Mouse (Mus musculus) midbrain, embryonic 15.5 days (tissue): ENCODE results near the gene Tmc3. TPM values are rescaled to one million over a fixed set of nuclear protein-coding genes. Genes with fewer than 3 reads are reported as not detected.

Experiments used
- ATAC-seq: fragments of 200-750 bp; cut with Nextera tagmentation; replicated peaks from 2 replicates; pipeline ENCODE4 v1.8.0; 2017; ENCODE audit warnings: moderate TSS enrichment
- H3K27ac ChIP-seq: fragments of 300-500 bp; sonication (generic); 2 replicates; pipeline ENCODE4 v1.5.1; 2015; ENCODE audit warnings: mild to moderate bottlenecking, inconsistent platforms
- H3K27me3 ChIP-seq: fragments of 300-500 bp; sonication (generic); replicated peaks from 2 replicates; pipeline ENCODE4 v1.6.1; 2015; ENCODE audit warnings: inconsistent platforms
- H3K36me3 ChIP-seq: fragments of 300-500 bp; sonication (generic); replicated peaks from 2 replicates; pipeline ENCODE4 v1.6.1; 2015; ENCODE audit warnings: inconsistent platforms
- H3K4me1 ChIP-seq: fragments of 300-500 bp; sonication (generic); 2 replicates; pipeline ENCODE4 v1.6.1; 2015; ENCODE audit warnings: inconsistent platforms
- H3K4me2 ChIP-seq: fragments of 300-500 bp; sonication (generic); 2 replicates; pipeline ENCODE4 v1.6.1; 2015; ENCODE audit warnings: inconsistent platforms, mild to moderate bottlenecking, moderate library complexity
- H3K4me3 ChIP-seq: fragments of 300-500 bp; sonication (generic); 2 replicates; pipeline ENCODE4 v1.5.1; 2015; ENCODE audit warnings: mild to moderate bottlenecking, inconsistent platforms
- H3K9ac ChIP-seq: fragments of 300-500 bp; sonication (generic); 2 replicates; pipeline ENCODE4 v1.6.1; 2015; ENCODE audit warnings: mild to moderate bottlenecking, inconsistent platforms
- H3K9me3 ChIP-seq: fragments of 300-500 bp; sonication (generic); 2 replicates; pipeline ENCODE4 v1.6.1; 2016; ENCODE audit warnings: inconsistent platforms
- WGBS: fragments of 180-500 bp; shearing (Covaris S2); methylation state at CpG from one replicate; pipeline ENCODE4 v1.1.7; 2015; ENCODE audit warnings: mixed read lengths; 5-methylcytosine and 5-hydroxymethylcytosine counted together
- polyA plus RNA-seq: library from polyadenylated mRNA; unstranded; fragments of >200 nt; fragmentation: Nextera tagmentation; extraction: Ambion mirVana; gene quantifications from 2 replicates; pipeline ENCODE4 v1.2.1, GENCODE M21; 2015

Gene Tmc3
- polyA plus RNA-seq, 1 experiment from 2014 or later, result 0.37 TPM

GRCm38 (mm10) chr7:83565976-83566375 is 18.8 kb upstream of the Tmc3 start:
- no peaks in the 10 kb centered on the region; the same call in 1 of the 2 replicates for H3K27me3 ChIP-seq
- no peaks in the 10 kb centered on the region for H3K9me3 ChIP-seq
- H3K27ac ChIP-seq, result no peak overlapping the region
- 29% methylated on average over 7 of the region's 7 CpGs for WGBS
- no peak overlapping the region for H3K9ac ChIP-seq
- ATAC-seq, result no peak
- no peaks in the 10 kb centered on the region for H3K36me3 ChIP-seq
- no peak overlapping the region for H3K4me3 ChIP-seq
- H3K4me1 ChIP-seq, result no peaks in the 10 kb centered on the region
- H3K4me2 ChIP-seq, result no peak overlapping the region

DNA sequence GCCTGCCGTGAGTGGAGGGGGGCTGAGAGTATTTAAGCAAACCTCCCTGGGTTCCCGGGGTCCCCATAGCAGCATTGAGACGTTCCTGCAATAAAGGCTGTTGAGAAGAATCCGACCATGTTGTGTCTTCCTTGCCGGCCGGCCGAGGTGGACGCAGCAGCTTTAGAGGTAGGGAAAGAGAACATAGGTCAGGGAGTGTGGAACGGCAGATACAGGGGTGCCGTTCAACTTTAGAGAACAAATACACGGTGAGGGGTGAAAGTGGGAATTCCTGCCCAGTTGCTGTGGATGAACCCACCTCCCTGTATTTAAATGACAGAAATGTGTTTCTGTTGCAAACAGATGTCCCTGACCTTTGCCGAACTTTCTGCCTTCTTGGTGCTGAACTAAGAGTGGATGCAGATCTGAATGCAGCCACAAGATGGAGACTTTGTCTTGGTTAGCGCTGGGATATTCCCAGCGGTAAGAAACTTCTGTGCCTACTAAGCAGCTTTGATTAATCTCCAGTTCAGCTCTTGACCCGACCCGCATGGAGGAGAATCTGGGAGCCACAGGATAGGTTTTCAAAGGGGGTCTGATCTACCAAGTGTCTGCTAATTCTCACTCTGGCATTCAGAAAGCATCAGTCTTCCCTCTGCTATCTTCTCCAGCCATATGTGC is 16.8 kb upstream of the Tmc3 start:
- no peaks in the 10 kb centered on the region; the same call in 1 of the 2 replicates for H3K27me3 ChIP-seq
- no peak overlapping the region for H3K4me3 ChIP-seq
- no peaks in the 10 kb centered on the region for H3K4me1 ChIP-seq
- 53% methylated on average over 16 of the region's 16 CpGs for WGBS
- no peak overlapping the region for H3K4me2 ChIP-seq
- no peak overlapping the region for H3K9ac ChIP-seq
- ATAC-seq, result no peak; the same call in 1 of the 2 replicates
- no peaks in the 10 kb centered on the region for H3K36me3 ChIP-seq
- no peak overlapping the region for H3K27ac ChIP-seq
- no peaks in the 10 kb centered on the region for H3K9me3 ChIP-seq

- no peak overlapping the region for H3K27ac ChIP-seq
- no peaks in the 10 kb centered on the region; the same call in 1 of the 2 replicates for H3K27me3 ChIP-seq
- no peaks in the 10 kb centered on the region for H3K36me3 ChIP-seq
- no peak overlapping the region for H3K4me3 ChIP-seq
- no peaks in the 10 kb centered on the region for H3K4me1 ChIP-seq
- 83% methylated on average over 2 of the region's 2 CpGs for WGBS
- no peak overlapping the region for H3K9ac ChIP-seq
- no peak overlapping the region for H3K4me2 ChIP-seq
- H3K9me3 ChIP-seq, result no peaks in the 10 kb centered on the region
- ATAC-seq, result no peak
These were observed 15.9 kb upstream of the Tmc3 start for GRCm38 (mm10) chr7:83568815-83569214.

DNA sequence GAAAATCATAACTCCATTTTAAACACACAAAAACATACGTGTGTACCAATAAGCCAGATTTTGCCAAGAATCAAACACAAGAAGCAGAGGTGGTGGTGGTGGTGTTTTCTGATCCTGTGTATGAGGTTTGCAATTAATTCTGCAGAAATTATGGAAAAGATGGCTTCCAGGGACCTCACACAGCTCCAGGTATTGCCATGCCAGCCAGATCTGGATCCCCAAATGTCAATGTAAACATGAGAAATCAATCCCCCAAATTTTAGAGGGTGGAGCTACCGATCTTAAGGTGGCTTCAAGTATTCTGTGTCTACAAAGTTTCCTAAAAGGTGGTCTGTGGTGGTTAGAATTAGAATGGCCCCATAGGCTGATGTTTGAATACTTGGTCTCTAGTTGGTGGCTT is 15.3 kb upstream of the Tmc3 start:
- 93% methylated on average over 2 of the region's 2 CpGs for WGBS
- H3K27me3 ChIP-seq, result no peaks in the 10 kb centered on the region; the same call in 1 of the 2 replicates

GRCm38 (mm10) chr7:83571077-83571476 is 13.7 kb upstream of the Tmc3 start:
- no peak overlapping the region for H3K4me3 ChIP-seq
- H3K4me2 ChIP-seq, result no peak overlapping the region
- 69% methylated on average over 4 of the region's 4 CpGs for WGBS
- H3K9ac ChIP-seq, result no peak overlapping the region
- no peak overlapping the region for H3K27ac ChIP-seq
- no peak for ATAC-seq
- H3K9me3 ChIP-seq, result no peaks in the 10 kb centered on the region
- no peaks in the 10 kb centered on the region for H3K4me1 ChIP-seq
- no peaks in the 10 kb centered on the region for H3K36me3 ChIP-seq
- no peaks in the 10 kb centered on the region; the same call in 1 of the 2 replicates for H3K27me3 ChIP-seq

More for the DNA sequence above, 15.3 kb upstream of the Tmc3 start:
- Histone ChIP-seq H3K4me1 (no peaks in the 10 kb centered on the region), H3K4me3 (no peak overlapping the region), H3K4me2 (no peak overlapping the region), H3K36me3 (no peaks in the 10 kb centered on the region), H3K27ac (no peak overlapping the region), H3K9ac (no peak overlapping the region), H3K9me3 (no peaks in the 10 kb centered on the region)
- no peak for ATAC-seq

GRCm38 (mm10) chr7:83571901-83572300 is 12.8 kb upstream of the Tmc3 start:
- WGBS, result 51% methylated on average over 3 of the region's 3 CpGs
- no peak overlapping the region for H3K4me3 ChIP-seq
- H3K36me3 ChIP-seq, result no peaks in the 10 kb centered on the region
- H3K27ac ChIP-seq, result no peak overlapping the region
- no peaks in the 10 kb centered on the region; the same call in 1 of the 2 replicates for H3K27me3 ChIP-seq
- ATAC-seq, result no peak
- H3K9me3 ChIP-seq, result no peaks in the 10 kb centered on the region
- no peak overlapping the region for H3K9ac ChIP-seq
- no peaks in the 10 kb centered on the region for H3K4me1 ChIP-seq
- no peak overlapping the region for H3K4me2 ChIP-seq

- H3K4me3 ChIP-seq, result no peak overlapping the region
- no peak for ATAC-seq
- H3K27me3 ChIP-seq, result no peaks in the 10 kb centered on the region; the same call in 1 of the 2 replicates
- no peak overlapping the region for H3K4me2 ChIP-seq
- H3K9ac ChIP-seq, result no peak overlapping the region
- WGBS, result 81% methylated on average over 2 of the region's 2 CpGs
- no peak overlapping the region for H3K27ac ChIP-seq
- H3K36me3 ChIP-seq, result no peaks in the 10 kb centered on the region
- no peaks in the 10 kb centered on the region for H3K4me1 ChIP-seq
- H3K9me3 ChIP-seq, result no peaks in the 10 kb centered on the region
These were observed 12.3 kb upstream of the Tmc3 start for GRCm38 (mm10) chr7:83572451-83572850.

- Histone ChIP-seq H3K4me3 (no peak overlapping the region), H3K27me3 (no peaks in the 10 kb centered on the region), H3K4me2 (no peak overlapping the region), H3K9ac (no peak overlapping the region), H3K9me3 (no peaks in the 10 kb centered on the region), H3K4me1 (peaks cover 4% of the 10 kb centered on the region; the same call in 1 of the 2 replicates), H3K27ac (no peak overlapping the region), H3K36me3 (no peaks in the 10 kb centered on the region)
- ATAC-seq, result peak; percentile 76; the same call in 1 of the 2 replicates
- 35% methylated on average over 4 of the region's 4 CpGs for WGBS
These were observed 3.8 kb upstream of the Tmc3 start for GRCm38 (mm10) chr7:83580946-83581345.

DNA sequence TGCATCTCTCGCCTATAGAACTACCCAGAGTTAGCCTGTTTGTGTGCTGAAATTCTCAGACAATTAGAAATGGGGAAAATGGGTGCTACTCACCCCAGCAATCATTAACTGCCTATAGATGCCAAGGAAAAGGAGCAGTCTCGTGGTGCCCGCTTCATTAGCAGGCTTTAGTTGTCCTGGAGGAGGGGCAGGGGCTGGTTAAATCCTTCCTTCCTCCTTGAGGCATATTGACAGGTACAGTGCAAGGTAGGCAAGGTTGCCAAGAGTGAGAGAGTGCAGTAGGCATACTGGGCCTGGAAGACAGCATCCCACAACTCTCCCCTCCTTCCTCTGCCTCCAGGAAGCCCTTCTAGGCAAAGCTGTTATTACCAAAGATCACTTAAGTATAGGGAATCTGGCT is 9.3 kb downstream of the Tmc3 start:
- Histone ChIP-seq H3K9me3 (no peaks in the 10 kb centered on the region), H3K36me3 (no peaks in the 10 kb centered on the region), H3K27me3 (no peaks in the 10 kb centered on the region), H3K9ac (no peak overlapping the region), H3K4me3 (no peak overlapping the region), H3K4me1 (no peaks in the 10 kb centered on the region), H3K27ac (no peak overlapping the region), H3K4me2 (no peak overlapping the region)
- no peak for ATAC-seq
- WGBS, result 80% methylated on average over 3 of the region's 3 CpGs

DNA sequence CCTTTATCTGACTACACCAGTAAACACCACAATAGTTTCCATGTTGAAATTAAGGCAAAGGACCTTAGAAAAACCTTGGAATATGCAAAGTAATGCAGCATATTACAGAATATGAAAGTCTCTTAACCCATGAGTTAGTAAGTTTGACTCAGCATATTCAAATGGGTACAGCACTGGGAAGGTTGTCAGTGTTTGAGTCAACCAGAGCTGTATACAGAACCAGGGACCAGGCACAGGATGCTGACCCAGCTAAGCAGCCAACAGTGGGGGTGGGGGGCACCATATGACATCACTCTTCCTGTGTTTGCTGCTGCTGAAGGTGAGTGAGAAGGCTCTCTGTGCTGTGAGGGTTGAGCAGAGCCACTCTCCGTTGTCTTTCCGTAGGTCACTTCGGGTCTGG is 12.3 kb downstream of the Tmc3 start:
- ATAC-seq, result no peak
- H3K4me2 ChIP-seq, result no peak overlapping the region
- WGBS, result 90% methylated on average over 3 of the region's 3 CpGs

DNA sequence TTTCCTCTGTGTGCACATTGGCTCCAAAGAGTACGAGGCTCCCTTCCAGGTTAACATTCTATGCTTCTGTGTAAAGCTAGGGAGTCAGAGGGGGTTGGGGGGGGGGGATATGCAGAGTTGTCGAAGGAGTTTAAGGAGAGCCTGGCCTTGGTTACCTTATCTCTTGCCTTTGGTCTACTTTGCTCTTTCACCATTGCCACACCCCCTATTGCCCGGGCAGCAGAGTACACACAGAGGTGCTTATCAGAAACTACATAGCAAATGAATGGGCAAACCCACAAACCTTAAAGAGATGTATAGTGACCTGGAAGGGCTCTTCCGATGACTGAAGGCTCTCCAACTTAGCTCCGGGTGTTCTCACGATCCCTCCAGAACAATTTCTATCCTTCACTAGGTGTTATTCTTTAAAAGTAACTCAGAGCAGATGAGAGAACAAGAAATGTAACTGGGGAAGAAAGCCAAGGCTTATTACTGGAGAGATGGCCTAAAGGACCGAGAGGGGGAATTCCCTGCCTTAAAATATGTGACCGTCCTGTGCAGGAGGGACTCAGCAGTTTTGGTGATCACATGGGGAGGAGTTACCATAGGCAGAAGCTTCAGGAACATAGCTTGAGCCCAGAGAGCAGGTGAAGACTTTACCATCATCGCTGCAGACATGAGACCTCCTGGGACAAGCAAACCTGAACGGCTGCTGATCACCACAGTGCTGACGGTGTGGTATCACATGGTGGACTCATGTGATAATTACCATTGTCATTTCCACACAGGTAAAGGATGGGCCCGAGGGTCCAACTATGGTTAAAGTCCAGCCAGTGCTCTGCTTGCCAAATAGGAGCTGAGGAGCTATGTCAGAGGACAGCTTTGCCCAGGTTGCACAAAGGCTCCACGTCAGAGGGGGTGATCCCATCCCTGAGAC is 14.5 kb downstream of the Tmc3 start:
- Histone ChIP-seq H3K4me1 (no peaks in the 10 kb centered on the region), H3K27ac (no peak overlapping the region), H3K27me3 (no peaks in the 10 kb centered on the region), H3K9me3 (no peaks in the 10 kb centered on the region), H3K9ac (no peak overlapping the region), H3K4me2 (no peak overlapping the region), H3K4me3 (no peak overlapping the region), H3K36me3 (no peaks in the 10 kb centered on the region)
- 91% methylated on average over 13 of the region's 13 CpGs for whole genome bisulfite sequencing
- ATAC-seq, result no peak

More for the DNA sequence above, 12.3 kb downstream of the Tmc3 start:
- Histone ChIP-seq H3K36me3 (no peaks in the 10 kb centered on the region), H3K27me3 (no peaks in the 10 kb centered on the region), H3K4me1 (no peaks in the 10 kb centered on the region), H3K27ac (no peak overlapping the region), H3K4me3 (no peak overlapping the region), H3K9me3 (no peaks in the 10 kb centered on the region), H3K9ac (no peak overlapping the region)

- Histone ChIP-seq H3K9me3 (no peaks in the 10 kb centered on the region), H3K27me3 (no peaks in the 10 kb centered on the region), H3K27ac (no peak overlapping the region), H3K9ac (no peak overlapping the region), H3K4me3 (no peak overlapping the region), H3K4me1 (no peaks in the 10 kb centered on the region), H3K36me3 (no peaks in the 10 kb centered on the region), H3K4me2 (no peak overlapping the region)
- WGBS, result 59% methylated on average over 8 of the region's 8 CpGs
- ATAC-seq, result no peak
These were observed 15.2 kb downstream of the Tmc3 start for GRCm38 (mm10) chr7:83599913-83600286.
